Mouse (Mus musculus): ENCODE data around the gene Fam32a. TPM values are rescaled to one million over a fixed set of nuclear protein-coding genes. Genes with fewer than 3 reads are reported as not detected.

The Fam32a gene
- 64.0 TPM for polyA plus RNA-seq (2014; fragmentation: Illumina TruSeq; extraction: RNeasy Lipid Tissue Mini Kit (QIAGEN cat#74804); ENCODE audit: insufficient read depth, low read depth, low replicate concordance)

DNA sequence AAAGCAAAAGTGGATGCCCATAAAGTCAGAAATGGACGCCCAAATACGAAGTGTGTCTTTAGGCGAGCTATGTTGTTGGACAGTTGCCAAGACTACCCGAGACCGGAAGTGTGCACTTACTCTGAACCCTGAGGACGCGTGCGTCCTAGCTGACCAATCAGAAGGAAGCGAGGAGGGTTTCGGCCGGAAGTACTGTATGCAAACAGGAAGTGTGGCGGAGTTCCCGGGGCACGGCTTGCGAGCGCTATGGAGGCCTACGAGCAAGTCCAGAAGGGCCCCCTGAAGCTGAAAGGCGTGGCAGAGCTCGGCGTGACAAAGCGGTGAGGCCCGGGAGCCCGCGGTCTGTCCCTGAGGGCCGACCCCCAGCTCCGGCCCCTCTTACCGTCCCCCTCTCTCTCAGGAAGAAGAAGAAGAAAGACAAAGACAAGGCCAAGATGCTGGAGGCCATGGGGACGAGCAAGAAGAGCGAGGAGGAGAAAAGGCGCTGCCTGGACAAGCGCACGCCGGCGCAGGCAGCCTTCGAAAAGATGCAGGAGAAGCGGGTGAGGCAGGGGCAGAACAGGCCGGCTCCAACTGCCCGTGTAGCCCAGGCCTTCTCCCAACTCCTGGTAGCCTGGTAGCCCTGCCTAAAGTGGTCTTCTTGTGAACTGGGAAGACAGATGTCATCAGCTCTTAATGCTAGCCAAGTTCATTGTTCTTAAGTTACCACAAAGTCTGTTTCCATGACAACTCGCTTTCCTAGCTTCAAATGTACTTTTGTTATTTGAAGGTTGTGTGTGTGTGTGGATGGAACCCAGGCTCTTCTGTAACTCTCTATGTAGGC, at the start of gene Fam32a:
Gene Fam32a, plus strand, starts transcription at position 190 of the 823 bp plus-strand sequence.

GRCm38 (mm10) chr8:72189417-72190214, 29.9 kb upstream of the Fam32a start, which contains the start of gene Hsh2d:
Gene Hsh2d (plus strand): TSS chr8:72189638.

GRCm38 (mm10) chr8:72212751-72213150, 6.8 kb upstream of the Fam32a start, which contains the start of gene Cib3:
Gene Cib3 (minus strand): TSS chr8:72212837.

DNA sequence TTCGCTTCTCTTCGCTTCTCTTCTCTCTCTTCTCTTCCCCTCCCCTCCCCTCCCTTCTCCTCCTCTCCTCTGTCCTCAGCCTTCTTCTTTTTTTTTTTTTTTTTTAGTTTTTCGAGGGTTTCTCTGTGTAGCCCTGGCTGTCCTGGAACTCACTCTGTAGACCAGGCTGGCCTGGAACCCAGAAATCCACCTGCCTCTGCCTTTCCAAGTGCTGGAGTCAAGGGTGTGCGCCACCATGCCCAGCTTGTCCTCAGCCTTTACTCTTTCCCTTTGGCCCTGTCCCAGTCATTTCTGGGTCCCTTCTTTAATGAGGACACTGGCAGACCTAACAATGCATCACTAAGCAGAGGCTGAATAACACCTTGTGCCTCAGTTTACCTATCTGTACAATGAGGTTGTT, 6.0 kb upstream of the Fam32a start, which contains the start of gene Gm11034:
Gene Gm11034, minus strand, starts transcription at position 101 of the 400 bp plus-strand sequence.

GRCm38 (mm10) chr8:72239499-72240402, 20.2 kb downstream of the Fam32a start, which contains the start of gene Ap1m1:
Gene Ap1m1 (plus strand): TSS chr8:72240018.

Other genes with a start within 250 kb of the Fam32a start
- gene Cyp4f18, start 210.1 kb upstream of the Fam32a start, polyA plus RNA-seq (2014; fragmentation: Illumina TruSeq; extraction: RNeasy Lipid Tissue Mini Kit (QIAGEN cat#74804); ENCODE audit: insufficient read depth, low read depth, low replicate concordance) = 12.6 TPM
- not detected for gene Olfr372, start 178.5 kb upstream of the Fam32a start, polyA plus RNA-seq (2014; fragmentation: Illumina TruSeq; extraction: RNeasy Lipid Tissue Mini Kit (QIAGEN cat#74804); ENCODE audit: insufficient read depth, low read depth, low replicate concordance)
- gene Olfr373, start 136.6 kb upstream of the Fam32a start, polyA plus RNA-seq (2014; fragmentation: Illumina TruSeq; extraction: RNeasy Lipid Tissue Mini Kit (QIAGEN cat#74804); ENCODE audit: insufficient read depth, low read depth, low replicate concordance) = not detected
- gene Olfr374, start 112.7 kb upstream of the Fam32a start, polyA plus RNA-seq (2014; fragmentation: Illumina TruSeq; extraction: RNeasy Lipid Tissue Mini Kit (QIAGEN cat#74804); ENCODE audit: insufficient read depth, low read depth, low replicate concordance) = not detected
- 317 TPM for gene Tpm4, start 84.8 kb upstream of the Fam32a start, polyA plus RNA-seq (2014; fragmentation: Illumina TruSeq; extraction: RNeasy Lipid Tissue Mini Kit (QIAGEN cat#74804); ENCODE audit: insufficient read depth, low read depth, low replicate concordance)
- 39.2 TPM for gene Rab8a, start 58.5 kb upstream of the Fam32a start, polyA plus RNA-seq (2014; fragmentation: Illumina TruSeq; extraction: RNeasy Lipid Tissue Mini Kit (QIAGEN cat#74804); ENCODE audit: insufficient read depth, low read depth, low replicate concordance)
- gene Hsh2d, start 30.1 kb upstream of the Fam32a start, polyA plus RNA-seq (2014; fragmentation: Illumina TruSeq; extraction: RNeasy Lipid Tissue Mini Kit (QIAGEN cat#74804); ENCODE audit: insufficient read depth, low read depth, low replicate concordance) = 1.3 TPM
- gene Cib3, start 6.9 kb upstream of the Fam32a start, polyA plus RNA-seq (2014; fragmentation: Illumina TruSeq; extraction: RNeasy Lipid Tissue Mini Kit (QIAGEN cat#74804); ENCODE audit: insufficient read depth, low read depth, low replicate concordance) = 0.62 TPM
- not detected for gene Gm11034, start 6.1 kb upstream of the Fam32a start, polyA plus RNA-seq (2014; fragmentation: Illumina TruSeq; extraction: RNeasy Lipid Tissue Mini Kit (QIAGEN cat#74804); ENCODE audit: insufficient read depth, low read depth, low replicate concordance)
- 29.5 TPM for gene Ap1m1, start 20.3 kb downstream of the Fam32a start, polyA plus RNA-seq (2014; fragmentation: Illumina TruSeq; extraction: RNeasy Lipid Tissue Mini Kit (QIAGEN cat#74804); ENCODE audit: insufficient read depth, low read depth, low replicate concordance)
- gene Gm10282, start 85.5 kb downstream of the Fam32a start, polyA plus RNA-seq (2014; fragmentation: Illumina TruSeq; extraction: RNeasy Lipid Tissue Mini Kit (QIAGEN cat#74804); ENCODE audit: insufficient read depth, low read depth, low replicate concordance) = 2.8 TPM
- gene Klf2, start 99.3 kb downstream of the Fam32a start, polyA plus RNA-seq (2014; fragmentation: Illumina TruSeq; extraction: RNeasy Lipid Tissue Mini Kit (QIAGEN cat#74804); ENCODE audit: insufficient read depth, low read depth, low replicate concordance) = 209 TPM
- gene Eps15l1, start 201.7 kb downstream of the Fam32a start, polyA plus RNA-seq (2014; fragmentation: Illumina TruSeq; extraction: RNeasy Lipid Tissue Mini Kit (QIAGEN cat#74804); ENCODE audit: insufficient read depth, low read depth, low replicate concordance) = 16.6 TPM
- 1.7 TPM for gene Calr3, start 224.1 kb downstream of the Fam32a start, polyA plus RNA-seq (2014; fragmentation: Illumina TruSeq; extraction: RNeasy Lipid Tissue Mini Kit (QIAGEN cat#74804); ENCODE audit: insufficient read depth, low read depth, low replicate concordance)
- 3.9 TPM for gene 1700030K09Rik, start 224.2 kb downstream of the Fam32a start, polyA plus RNA-seq (2014; fragmentation: Illumina TruSeq; extraction: RNeasy Lipid Tissue Mini Kit (QIAGEN cat#74804); ENCODE audit: insufficient read depth, low read depth, low replicate concordance)